Mouse (Mus musculus): ENCODE measurements at regions not wholly inside any gene's neighbourhood (a gene's known extent, or its start where the extent isn't known, plus 50 kb on each side); places are given as distances from the start of the nearest gene placed in this dataset.

DNA sequence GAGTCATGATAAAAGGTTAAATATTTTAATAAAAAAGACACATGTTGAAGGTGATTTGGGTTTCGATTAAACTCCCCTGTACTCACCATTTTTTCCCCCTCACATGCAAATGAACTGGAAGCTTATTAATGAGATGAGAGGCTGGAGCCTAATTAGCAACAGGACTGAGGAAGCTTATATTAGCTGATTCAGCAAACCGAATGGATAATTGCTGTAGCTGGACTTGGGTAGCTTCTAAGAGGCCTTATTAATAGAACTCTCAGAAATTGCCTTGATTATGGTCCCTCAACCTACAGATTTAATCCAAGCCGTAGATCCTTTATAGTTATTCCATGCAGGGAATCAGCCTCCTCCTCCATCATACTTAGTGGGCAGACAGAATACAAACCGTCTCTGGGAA is 369.7 kb downstream of the Lmx1a start:
- Histone ChIP-seq H3K27me3 (no peaks in the 10 kb centered on the region), H3K9me3 (replicated peaks) (no peaks in the 10 kb centered on the region), H3K4me3 (replicated peaks) (no peak overlapping the region), H3K36me3 (no peaks in the 10 kb centered on the region), H3K4me1 (replicated peaks) (no peaks in the 10 kb centered on the region), H3K9ac (no peak overlapping the region), H3K27ac (no peak overlapping the region), H3K4me2 (no peak overlapping the region)
- ATAC-seq (ENCODE audit: low read depth) = no peak
- DNase-seq = no peak
- 62% methylated on average over 4 of the region's 4 CpGs for WGBS (ENCODE audit: insufficient replicate concordance)

DNA sequence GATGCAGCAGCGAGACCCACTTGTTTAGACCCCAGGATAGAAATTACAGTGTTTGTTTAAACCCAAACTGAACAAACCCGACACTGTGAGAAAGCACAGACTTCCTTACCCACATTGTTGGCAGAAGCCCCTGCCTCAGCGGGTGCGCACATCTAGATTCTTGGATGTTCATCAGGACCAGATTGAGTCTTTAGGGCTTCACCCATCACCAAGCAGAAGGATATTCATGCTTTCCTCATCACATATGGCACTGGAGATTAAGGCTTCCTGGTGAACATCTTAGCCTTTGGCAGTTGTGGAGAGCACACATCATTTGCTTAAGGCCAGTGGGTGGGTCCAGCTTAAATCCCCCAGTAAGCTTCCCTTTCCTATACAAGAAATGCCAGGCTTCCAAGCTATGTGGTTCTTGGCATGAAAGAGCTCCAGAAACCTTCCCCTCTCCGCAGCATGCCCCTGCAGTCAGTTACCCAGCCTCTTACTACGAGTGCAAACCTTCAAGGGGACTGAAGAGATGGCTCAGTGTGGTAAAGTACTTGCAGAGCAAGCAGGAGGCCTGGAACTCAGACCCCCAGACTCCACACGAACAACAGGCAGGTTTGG is 367.9 kb downstream of the Pbx1 start:
- no peak overlapping the region for H3K9ac ChIP-seq
- no peaks in the 10 kb centered on the region for H3K36me3 ChIP-seq
- H3K27ac ChIP-seq = no peak overlapping the region
- WGBS (ENCODE audit: insufficient replicate concordance) = 55% methylated on average over 7 of the region's 7 CpGs
- DNase-seq (no peak), ATAC-seq (ENCODE audit: low read depth) (no peak)
- H3K4me1 ChIP-seq (replicated peaks) = no peaks in the 10 kb centered on the region
- no peak overlapping the region for H3K4me3 ChIP-seq (replicated peaks)
- no peak overlapping the region for H3K4me2 ChIP-seq
- no peaks in the 10 kb centered on the region for H3K9me3 ChIP-seq (replicated peaks)
- H3K27me3 ChIP-seq = no peaks in the 10 kb centered on the region

DNA sequence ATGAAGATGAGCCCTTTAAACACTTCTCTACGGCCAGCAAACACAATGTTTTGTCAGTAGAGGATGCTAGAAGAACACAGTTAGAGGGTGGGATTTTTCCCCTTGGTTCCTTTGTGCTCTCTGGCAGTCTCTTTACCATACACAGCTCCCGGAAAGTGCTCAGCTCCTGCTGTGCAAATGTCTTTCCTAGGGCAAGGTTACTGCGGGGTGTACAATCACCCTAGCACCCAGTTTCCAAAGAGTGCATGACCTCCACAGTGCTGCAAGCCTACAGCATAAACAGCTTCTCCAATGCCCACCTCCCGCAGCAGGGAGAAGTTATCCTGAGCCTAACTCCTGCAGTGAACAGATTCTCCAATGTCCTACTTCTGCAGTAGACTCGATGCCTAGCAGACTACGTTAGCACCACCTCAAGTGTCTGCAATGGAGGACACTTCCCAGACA is 366.4 kb downstream of the Pbx1 start:
- Histone ChIP-seq H3K4me2 (no peak overlapping the region), H3K9me3 (replicated peaks) (no peaks in the 10 kb centered on the region), H3K36me3 (no peaks in the 10 kb centered on the region), H3K4me1 (replicated peaks) (no peaks in the 10 kb centered on the region), H3K4me3 (replicated peaks) (no peak overlapping the region), H3K27me3 (no peaks in the 10 kb centered on the region), H3K27ac (no peak overlapping the region), H3K9ac (no peak overlapping the region)
- 44% methylated on average over 6 of the region's 6 CpGs for WGBS (ENCODE audit: insufficient replicate concordance)
- ATAC-seq (ENCODE audit: low read depth) = no peak
- DNase-seq = no peak

GRCm38 (mm10) chr1:168066810-168067209 is 365.3 kb downstream of the Pbx1 start:
- H3K4me1 ChIP-seq (replicated peaks) = no peaks in the 10 kb centered on the region
- no peaks in the 10 kb centered on the region for H3K9me3 ChIP-seq (replicated peaks)
- ATAC-seq (ENCODE audit: low read depth) (no peak), DNase-seq (no peak)
- H3K4me2 ChIP-seq = no peak overlapping the region
- H3K4me3 ChIP-seq (replicated peaks) = no peak overlapping the region
- WGBS (ENCODE audit: insufficient replicate concordance) = 49% methylated on average over 6 of the region's 6 CpGs
- no peaks in the 10 kb centered on the region for H3K27me3 ChIP-seq
- H3K27ac ChIP-seq = no peak overlapping the region
- H3K9ac ChIP-seq = no peak overlapping the region
- H3K36me3 ChIP-seq = no peaks in the 10 kb centered on the region

DNA sequence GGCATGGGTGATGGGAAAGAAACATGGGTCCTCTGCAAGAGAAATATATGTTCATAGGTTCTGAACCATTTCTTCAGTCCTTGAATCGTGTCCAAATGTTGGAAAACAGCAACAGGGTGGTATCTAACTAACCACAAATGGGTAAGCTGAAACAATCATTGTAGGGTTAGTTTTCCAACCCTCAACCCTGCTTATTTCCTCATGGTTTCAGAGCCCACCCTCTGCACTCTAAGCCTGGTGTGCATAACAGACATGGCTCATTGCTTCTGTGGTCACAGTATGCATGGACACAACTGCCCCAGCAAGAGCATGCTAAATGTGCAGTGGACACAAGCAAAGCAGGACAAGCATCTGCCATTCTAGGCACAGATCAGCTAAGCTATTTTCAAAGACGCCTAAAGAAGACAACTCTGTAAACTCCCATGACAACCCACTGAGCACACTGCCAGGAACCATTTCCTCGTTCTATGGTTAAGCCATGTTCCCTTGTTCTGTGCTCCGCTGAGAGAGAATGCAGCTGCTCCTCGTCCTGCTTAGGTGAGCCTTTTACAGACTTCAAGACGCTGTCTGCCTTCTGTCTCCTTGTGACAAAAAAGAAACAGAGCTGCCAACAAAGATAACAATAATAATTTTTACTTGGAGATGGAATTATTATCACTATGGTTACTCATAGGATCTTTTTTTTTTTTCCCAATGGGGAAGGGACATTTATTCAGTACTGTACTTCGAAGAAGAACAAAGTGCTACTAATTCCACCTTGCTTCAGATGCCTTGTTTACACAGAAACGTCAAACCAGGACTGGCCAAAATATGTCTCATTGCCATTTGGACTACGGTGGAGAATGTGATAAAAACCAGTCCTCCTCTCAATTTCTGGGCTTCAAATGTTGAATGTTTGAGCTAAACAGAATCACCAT is 363.8 kb downstream of the Pbx1 start:
- no peak for ATAC-seq (ENCODE audit: low read depth)
- Histone ChIP-seq H3K27ac (no peak overlapping the region), H3K27me3 (no peaks in the 10 kb centered on the region), H3K4me2 (no peak overlapping the region), H3K4me3 (replicated peaks) (no peak overlapping the region), H3K36me3 (no peaks in the 10 kb centered on the region), H3K9me3 (replicated peaks) (no peaks in the 10 kb centered on the region), H3K4me1 (replicated peaks) (no peaks in the 10 kb centered on the region), H3K9ac (no peak overlapping the region)
- DNase-seq = no peak
- 53% methylated on average over 9 of the region's 9 CpGs for WGBS (ENCODE audit: insufficient replicate concordance)

- H3K4me1 ChIP-seq (replicated peaks) = no peaks in the 10 kb centered on the region
- no peaks in the 10 kb centered on the region for H3K9me3 ChIP-seq (replicated peaks)
- H3K27ac ChIP-seq = no peak overlapping the region
- DNase-seq (no peak), ATAC-seq (ENCODE audit: low read depth) (no peak)
- no peak overlapping the region for H3K4me2 ChIP-seq
- H3K4me3 ChIP-seq (replicated peaks) = no peak overlapping the region
- no peaks in the 10 kb centered on the region for H3K27me3 ChIP-seq
- 49% methylated on average over 1 of the region's 1 CpGs for WGBS (ENCODE audit: insufficient replicate concordance)
- H3K9ac ChIP-seq = no peak overlapping the region
- no peaks in the 10 kb centered on the region for H3K36me3 ChIP-seq
Measured at GRCm38 (mm10) chr1:168068920-168069590, 363.0 kb downstream of the Pbx1 start.

Data from liver, embryonic 13.5 days (tissue).